Mouse (Mus musculus): Measurements from ENCODE around the gene Tbc1d14. TPM values are rescaled to one million over a fixed set of nuclear protein-coding genes. Genes with fewer than 3 reads are reported as not detected.

The Tbc1d14 gene
- total RNA-seq, 2 experiments from 2014 or later = 15.0 to 19.5 TPM

DNA sequence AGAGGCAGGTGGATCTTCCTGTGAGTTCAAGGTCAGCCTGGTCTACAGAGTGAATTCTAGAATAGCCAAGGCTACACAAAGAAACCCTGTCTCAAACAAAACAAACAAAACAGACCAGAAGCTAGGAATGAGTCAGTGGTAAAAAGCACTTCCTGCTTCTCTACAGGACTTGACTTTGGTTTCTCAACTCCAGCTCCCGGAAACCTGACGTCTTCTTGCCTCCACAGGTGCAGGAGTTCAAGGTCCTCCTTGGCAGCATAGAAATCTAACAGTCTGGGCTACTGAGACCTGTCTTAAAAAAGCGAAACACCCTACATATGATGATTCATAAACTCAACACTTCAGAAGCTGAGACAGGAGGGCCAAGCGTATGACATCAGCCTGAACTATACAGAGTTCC, 39.2 kb downstream of the Tbc1d14 start:
- DNase-seq = no peak

GRCm38 (mm10) chr5:36553056-36553606, 39.9 kb downstream of the Tbc1d14 start:
- DNase-seq = no peak

DNA sequence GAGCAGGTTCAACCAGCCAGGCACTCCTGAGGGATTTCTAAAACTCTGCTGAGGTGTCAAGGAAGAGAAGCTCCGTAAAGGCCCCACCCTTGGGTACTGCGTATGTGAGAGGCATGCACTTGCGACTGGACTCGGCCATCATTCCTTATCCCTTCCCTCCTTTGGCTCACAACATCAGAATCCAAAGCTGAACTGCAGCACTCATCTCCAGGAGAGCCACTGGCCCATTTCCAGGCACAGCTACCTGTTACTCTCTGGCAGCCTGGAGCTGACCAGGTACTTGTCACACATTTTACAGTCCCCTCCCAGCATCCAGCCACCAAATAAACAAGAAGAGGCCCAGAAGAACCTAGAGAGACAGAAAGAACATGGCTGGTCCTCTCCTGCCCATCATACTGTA, 40.7 kb downstream of the Tbc1d14 start:
- no peak for DNase-seq

GRCm38 (mm10) chr5:36549243-36549642, 43.8 kb downstream of the Tbc1d14 start:
- no peak for DNase-seq

- no peak for DNase-seq
These were observed 48.3 kb downstream of the Tbc1d14 start for GRCm38 (mm10) chr5:36544765-36545164.

GRCm38 (mm10) chr5:36540928-36541327, 52.1 kb downstream of the Tbc1d14 start:
- no peak for DNase-seq

GRCm38 (mm10) chr5:36538576-36539187, 54.4 kb downstream of the Tbc1d14 start:
- peak; percentile 56 for DNase-seq

DNA sequence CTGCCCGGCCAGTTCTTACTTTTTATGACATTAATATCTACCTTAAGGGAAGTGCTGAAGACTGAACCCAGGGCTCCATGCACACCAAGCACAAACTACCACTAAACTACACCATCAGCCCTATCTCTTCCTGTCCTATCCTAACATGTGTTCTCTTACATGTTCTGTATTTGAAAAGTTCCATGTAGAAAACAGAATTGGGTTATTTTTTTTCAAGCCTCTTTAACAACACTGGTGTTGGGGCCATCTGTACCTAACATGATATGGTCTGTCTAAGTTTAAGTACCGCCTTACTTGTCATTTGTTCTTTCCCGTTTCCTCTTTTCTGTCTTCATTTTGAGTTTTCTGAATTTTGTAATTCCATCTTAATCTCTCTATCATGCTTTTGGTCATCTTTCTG, 56.7 kb downstream of the Tbc1d14 start:
- no peak for DNase-seq

DNA sequence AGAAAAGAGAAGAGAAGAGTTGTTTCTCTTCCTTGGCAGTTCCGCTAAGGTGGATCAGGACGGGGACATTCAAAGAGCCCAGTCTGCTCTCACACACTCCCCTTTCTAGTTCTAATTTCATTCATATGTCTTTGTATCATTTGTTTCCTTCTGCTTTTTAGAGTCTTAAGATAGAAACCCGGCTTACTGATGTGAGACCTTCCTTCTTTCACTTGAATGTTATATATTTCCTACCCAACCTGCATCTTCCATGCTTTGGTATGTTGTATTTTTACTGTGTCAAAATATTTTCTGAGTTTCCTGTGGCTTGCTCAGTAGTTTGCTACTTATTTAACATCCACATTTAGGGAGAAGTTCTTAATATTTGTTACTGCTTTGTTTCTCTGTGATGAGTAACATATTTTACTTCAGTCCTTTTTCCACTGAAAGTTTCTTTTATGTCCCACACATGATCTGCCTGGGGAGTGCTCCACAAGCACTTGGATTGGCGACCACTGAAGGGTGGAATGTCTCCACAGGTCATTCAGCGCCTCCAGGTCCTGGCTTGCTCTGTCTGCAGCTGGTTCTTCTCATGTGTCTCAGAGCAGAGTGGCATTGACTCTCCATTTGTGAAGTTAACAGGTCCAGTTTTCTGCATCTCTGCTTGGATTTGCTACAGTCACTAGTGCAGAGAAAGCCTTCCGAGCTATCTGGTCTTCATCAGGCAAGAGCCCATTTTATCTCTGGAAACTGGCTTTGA, 57.5 kb downstream of the Tbc1d14 start:
- DNase-seq = no peak

DNA sequence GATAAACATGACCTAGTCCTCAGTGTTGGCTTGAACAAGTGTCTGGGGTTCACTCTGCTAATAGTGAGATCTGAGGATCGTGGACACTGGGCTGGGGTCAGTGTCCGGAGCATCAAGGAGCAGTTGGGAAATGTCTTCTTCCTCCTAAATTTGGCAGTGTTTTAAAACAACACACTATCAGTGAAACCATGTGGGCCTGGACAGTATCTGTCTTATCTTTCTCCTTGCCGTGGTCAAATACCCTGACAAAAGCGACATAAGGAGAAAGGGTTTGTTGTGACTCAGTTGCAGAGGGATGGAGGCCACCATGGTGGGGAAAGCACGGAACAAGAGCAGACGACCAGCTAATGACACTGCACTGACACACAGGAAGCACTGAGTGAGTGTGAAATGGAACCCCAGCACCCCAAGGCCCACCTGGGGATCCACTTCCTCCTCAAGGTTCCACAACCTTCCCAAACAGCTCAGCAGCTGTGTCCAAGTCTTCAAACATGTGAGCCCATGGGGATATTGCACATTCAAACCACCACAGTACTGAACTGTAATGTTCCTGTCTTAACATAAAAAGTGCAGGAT, 58.5 kb downstream of the Tbc1d14 start:
- DNase-seq = no peak

DNA sequence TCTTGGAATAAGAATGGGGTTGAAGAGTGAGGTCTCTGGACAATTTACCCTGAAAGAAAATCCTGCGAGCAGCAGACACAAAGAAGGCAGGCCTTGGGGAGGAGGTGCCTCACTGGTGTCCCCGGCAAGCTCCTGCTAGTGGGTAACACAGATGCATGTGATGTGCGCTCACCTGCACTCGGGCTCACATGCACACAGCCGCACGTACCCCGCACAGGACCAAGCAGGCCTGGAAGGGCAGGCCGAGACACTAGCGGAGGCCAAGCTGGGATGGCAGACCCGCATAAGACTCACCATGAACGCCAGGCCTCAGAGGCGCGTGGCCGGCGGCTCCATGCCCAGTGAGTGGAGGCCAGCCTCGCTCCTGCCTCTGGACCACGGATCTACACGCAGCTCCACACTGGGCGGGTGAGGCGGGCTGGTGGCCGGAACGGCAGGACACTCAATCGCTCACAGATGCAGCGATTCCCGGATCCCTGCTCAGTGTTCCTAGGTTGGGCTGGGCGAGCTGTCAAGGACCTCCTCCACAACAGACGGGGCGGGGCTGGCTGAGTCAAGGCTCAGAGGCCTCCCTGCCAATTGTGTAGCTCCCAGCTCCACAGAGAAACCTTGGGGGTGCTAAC, 62.8 kb downstream of the Tbc1d14 start:
- peak; percentile 92 for DNase-seq

GRCm38 (mm10) chr5:36529698-36530097, 63.4 kb downstream of the Tbc1d14 start:
- no peak for DNase-seq

GRCm38 (mm10) chr5:36526921-36527320, 66.2 kb downstream of the Tbc1d14 start:
- no peak for DNase-seq

GRCm38 (mm10) chr5:36526274-36526673, 66.8 kb downstream of the Tbc1d14 start:
- no peak for DNase-seq

GRCm38 (mm10) chr5:36525216-36525615, 67.9 kb downstream of the Tbc1d14 start:
- DNase-seq = no peak

GRCm38 (mm10) chr5:36523219-36523703, 69.8 kb downstream of the Tbc1d14 start:
- DNase-seq = no peak

DNA sequence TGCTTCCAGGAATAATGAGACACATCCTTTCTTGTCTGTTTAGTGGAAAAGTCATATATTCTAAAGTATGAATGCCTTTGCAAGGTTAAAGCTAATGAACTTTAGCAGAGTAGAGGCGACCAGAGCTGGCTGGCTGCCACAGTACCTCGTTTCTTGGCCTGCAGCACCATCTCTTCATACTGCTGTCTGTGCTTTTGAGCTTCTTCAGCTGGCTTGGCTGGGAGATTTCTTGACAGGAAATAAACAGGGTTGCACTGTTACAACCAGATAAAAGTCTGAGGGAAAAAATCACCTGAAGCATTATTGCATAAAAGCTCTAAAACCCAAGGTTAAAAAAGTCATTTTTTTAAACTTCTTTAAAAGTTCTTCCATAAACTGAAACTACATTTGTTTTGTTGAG, 70.3 kb downstream of the Tbc1d14 start:
- no peak for DNase-seq

DNA sequence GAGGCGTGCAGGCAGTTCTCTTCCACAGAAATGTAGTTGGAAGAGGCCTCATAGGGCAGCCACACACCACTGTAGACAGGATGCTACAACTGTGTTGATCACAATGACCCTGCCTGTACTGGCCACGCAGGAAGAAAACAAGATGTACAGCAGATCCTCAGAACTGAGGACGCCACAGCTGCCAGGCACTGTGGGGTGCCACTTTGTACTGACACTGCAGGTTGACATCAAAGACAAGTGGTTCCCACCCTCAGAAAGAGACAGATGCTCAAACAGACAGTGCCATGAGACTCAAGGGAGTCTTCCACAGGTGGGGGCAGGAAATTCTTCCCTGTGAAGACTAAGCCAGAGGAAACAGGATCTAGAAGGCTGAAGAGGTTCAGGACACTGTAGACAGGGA, 73.3 kb downstream of the Tbc1d14 start:
- no peak for DNase-seq

DNA sequence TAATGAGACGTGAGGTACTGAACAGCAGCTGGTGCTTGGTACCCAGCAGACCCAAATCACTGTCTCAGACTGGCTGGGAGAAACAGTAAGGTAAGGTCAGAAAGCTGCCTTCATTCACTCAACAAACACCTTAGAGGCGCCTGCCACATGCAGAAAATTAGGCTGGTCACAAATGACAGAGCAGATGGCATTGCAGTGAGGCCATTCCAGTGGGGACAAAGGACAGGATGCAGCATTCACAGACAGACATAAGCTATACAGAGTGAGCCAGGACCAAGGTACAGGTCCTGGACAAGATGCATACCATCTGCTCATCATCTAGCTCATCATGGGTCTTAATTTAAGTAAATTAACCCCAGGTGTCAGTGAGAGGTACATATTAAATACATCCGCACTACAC, 75.5 kb downstream of the Tbc1d14 start:
- no peak for DNase-seq

DNA sequence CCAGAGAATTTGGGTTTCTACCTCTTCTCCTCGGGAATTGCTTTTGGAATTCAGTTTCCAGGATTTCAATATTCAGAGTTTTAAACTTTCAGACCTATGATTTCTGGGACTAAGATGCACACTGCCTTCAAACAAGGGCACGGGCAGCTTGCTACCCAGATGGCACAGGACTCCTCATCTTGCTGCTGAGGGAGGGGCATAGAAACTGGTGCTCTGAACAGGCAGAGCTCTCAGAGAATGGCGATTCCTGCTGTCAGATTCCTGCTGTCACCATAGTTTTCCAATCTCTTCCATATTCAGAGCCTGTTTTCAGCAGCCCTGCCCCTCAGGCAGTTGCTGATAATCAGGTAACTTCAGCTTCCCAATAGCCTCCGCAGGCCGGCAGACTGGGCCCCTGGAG, 77.5 kb downstream of the Tbc1d14 start:
- no peak for DNase-seq

- no peak for DNase-seq
These were observed 78.0 kb downstream of the Tbc1d14 start for GRCm38 (mm10) chr5:36515126-36515525.

DNA sequence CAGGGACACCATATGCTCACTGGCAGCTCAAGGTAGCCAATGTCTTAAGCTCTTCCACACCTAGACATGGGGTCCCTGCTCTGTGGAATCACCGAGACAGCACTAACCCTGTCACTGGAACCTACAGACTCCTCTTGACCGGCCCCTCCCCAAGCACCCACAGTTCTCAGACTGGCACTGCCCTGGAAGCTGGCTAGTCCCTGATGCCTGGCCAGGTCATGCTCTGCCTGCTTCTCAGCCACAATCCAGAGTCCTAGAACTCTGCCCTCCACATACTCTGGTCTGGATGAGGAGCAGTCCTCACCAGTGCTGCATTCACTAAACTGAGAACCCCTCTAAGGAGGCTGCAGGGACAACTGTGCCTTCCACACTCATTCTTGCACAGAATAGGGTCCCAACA, 82.1 kb downstream of the Tbc1d14 start:
- DNase-seq = no peak

DNA sequence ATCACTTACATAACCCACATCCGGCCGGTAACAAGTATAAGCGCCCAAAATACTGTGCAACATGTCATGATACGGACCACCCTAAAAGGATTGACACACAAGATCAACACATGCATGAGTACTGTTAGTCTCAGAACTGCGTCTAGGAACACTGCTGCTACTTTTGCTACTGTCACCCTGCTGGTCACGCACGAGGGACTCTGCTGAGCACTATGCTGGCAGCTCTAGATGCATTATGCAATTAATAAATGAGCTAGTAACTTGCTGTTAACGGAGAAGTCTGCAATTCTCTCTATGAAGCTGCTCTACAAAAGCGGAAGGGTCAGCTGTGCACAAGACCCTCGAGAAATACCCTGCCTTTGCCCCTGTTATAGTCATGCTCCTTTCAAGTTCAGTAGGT, 84.7 kb downstream of the Tbc1d14 start:
- DNase-seq = no peak

All from gastrocnemius, postnatal 10 days (tissue).